Mouse (Mus musculus): ENCODE results near the gene Atoh7.

DNA sequence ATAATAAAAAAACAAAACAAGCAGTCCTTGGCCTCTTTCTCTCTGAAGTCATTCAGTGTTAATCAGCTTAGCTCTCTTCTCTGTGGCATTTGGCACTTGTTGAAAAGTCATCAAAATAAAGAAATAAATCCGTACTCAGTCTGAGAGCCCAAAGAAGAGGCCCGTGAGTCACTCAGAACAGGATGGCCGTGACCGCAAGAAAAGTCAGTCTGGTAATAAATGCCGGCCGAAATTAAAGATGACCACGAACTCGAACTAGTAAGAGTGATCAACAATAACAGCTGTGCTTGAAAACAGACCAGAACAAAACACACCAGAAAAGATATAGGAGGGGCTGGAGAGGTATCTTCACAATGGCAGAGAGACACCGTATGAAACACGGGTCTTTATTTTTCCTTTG lies 24.6 kb downstream of the Atoh7 start:
- TF ChIP-seq MAFK (IDR thresholded peaks at IDR 0.05; ENCODE audit: insufficient read depth, low read depth, low read length) (no peak), CHD2 (IDR thresholded peaks at IDR 0.05; ENCODE audit: low read depth, low read length) (no peak), HCFC1 (IDR thresholded peaks at IDR 0.05; ENCODE audit: borderline replicate concordance, insufficient read depth, low read length) (no peak), ZNF384 (IDR thresholded peaks at IDR 0.05; ENCODE audit: low read depth, low read length) (no peak), ZC3H11A (IDR thresholded peaks at IDR 0.05; ENCODE audit: borderline replicate concordance, low read depth, low read length) (no peak)

All from ES-E14 (cell line).